Mouse (Mus musculus) G1E (cell line): ENCODE measurements around the gene Inpp5a. TPM values are rescaled to one million over a fixed set of nuclear protein-coding genes. Genes with fewer than 3 reads are reported as not detected.

Experiments used
- ATAC-seq: 2 replicates; pipeline ENCODE4 v1.8.0; 2016; ENCODE audit warnings: mild to moderate bottlenecking; ENCODE audit not compliant: insufficient number of reproducible peaks, poor library complexity, low FRiP score, severe bottlenecking; ENCODE audit errors: extremely low read depth
- DNase-seq: peaks from one replicate; pipeline ENCODE4 v3.0.0; 2012; ENCODE audit warnings: low spot score
- H3K27me3 ChIP-seq: 2 replicates; pipeline ENCODE4 v1.6.1; 2012; ENCODE audit warnings: mild to moderate bottlenecking, low read length, inconsistent platforms; ENCODE audit not compliant: insufficient read depth
- H3K36me3 ChIP-seq: replicated peaks from 2 replicates; pipeline ENCODE3; 2012; ENCODE audit warnings: mild to moderate bottlenecking, inconsistent platforms
- H3K4me1 ChIP-seq: 2 replicates; pipeline ENCODE4 v1.6.1; 2012; ENCODE audit warnings: low read depth, low read length, inconsistent platforms, mixed read lengths; ENCODE audit not compliant: insufficient read depth
- H3K4me3 ChIP-seq: 2 replicates; pipeline ENCODE4 v1.5.1; 2012; ENCODE audit warnings: low read depth, mild to moderate bottlenecking, inconsistent platforms, low read length, moderate library complexity, mixed read lengths
- H3K9me3 ChIP-seq: replicated peaks from 2 replicates; pipeline ENCODE4 v1.6.1; 2012; ENCODE audit warnings: inconsistent platforms
- CTCF ChIP-seq: IDR thresholded peaks from 2 replicates; pipeline ENCODE4 v1.5.1; 2012; ENCODE audit warnings: low read depth, low read length, inconsistent platforms, mixed read lengths
- GATA1 ChIP-seq: IDR thresholded peaks from 2 replicates; pipeline ENCODE4 v1.6.1; 2012; ENCODE audit warnings: borderline replicate concordance, low read length, inconsistent platforms, mixed read lengths
- GATA2 ChIP-seq: IDR thresholded peaks from 2 replicates; pipeline ENCODE4 v1.6.1; 2012; ENCODE audit warnings: low read depth, low read length, inconsistent platforms, borderline replicate concordance
- POLR2AphosphoS5 ChIP-seq: IDR thresholded peaks from 2 replicates; pipeline ENCODE4 v1.6.1; 2012; ENCODE audit warnings: low read depth, low read length, inconsistent platforms; ENCODE audit not compliant: insufficient replicate concordance
- TAL1 ChIP-seq: conservative IDR thresholded peaks from 2 replicates; pipeline ENCODE4 v1.6.1; 2012; ENCODE audit warnings: low read depth, low read length, inconsistent platforms, mixed read lengths
- polyA plus RNA-seq: library from polyadenylated mRNA; stranded (reverse); fragments of >175 nt; gene quantifications from 2 replicates; pipeline ENCODE4 v1.2.3, GENCODE M21; 2012
- total RNA-seq, 2 experiments: library from RNA; stranded (forward) in 1 of 2; stranded (reverse) in 1 of 2; fragments of 200-1000 nt in 1 of 2; fragments of >200 nt in 1 of 2; fragmentation: Nextera tagmentation in 1 of 2; gene quantifications; 2 replicates each; pipeline ENCODE4 v1.2.3; 2014 to 2017

The Inpp5a gene
- total and polyA plus RNA-seq, 3 experiments, result 1.2 to 5.6 (median 2.5) TPM

DNA sequence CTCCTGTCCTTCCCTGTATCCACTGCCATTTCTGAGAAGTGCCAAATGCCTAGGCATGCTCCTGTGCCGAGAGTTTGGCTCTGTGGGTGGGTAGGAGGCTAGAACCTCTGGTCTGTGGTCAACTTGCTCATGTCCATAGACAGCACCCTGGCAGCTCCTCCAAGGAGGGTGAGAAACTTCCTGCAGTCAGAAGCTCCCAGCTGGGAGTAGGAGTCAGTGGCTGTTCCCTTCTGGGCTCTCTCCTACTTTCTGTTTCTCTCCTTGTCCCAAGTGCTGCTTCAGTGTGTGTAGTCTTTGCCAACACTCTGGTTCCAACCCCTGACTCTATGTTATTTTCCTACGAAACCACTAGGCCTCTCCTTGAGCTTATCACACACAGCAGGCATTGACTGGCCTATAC lies 17.7 kb downstream of the Inpp5a start:
- H3K4me3 ChIP-seq, result no peak overlapping the region
- H3K36me3 ChIP-seq, result no peaks in the 10 kb centered on the region
- no peaks in the 10 kb centered on the region for H3K27me3 ChIP-seq
- TF ChIP-seq CTCF, result no peak
- TF ChIP-seq POLR2AphosphoS5, result no peak
- no peak for TF ChIP-seq GATA2
- TF ChIP-seq GATA1, result no peak
- no peak for TF ChIP-seq TAL1
- DNase-seq (no peak), ATAC-seq (no peak)
- no peaks in the 10 kb centered on the region for H3K4me1 ChIP-seq
- peaks cover 38% of the 10 kb centered on the region for H3K9me3 ChIP-seq

- TF ChIP-seq GATA1, result no peak
- no peak for TF ChIP-seq GATA2
- TF ChIP-seq CTCF, result no peak
- TF ChIP-seq TAL1, result no peak
- TF ChIP-seq POLR2AphosphoS5, result no peak
- Histone ChIP-seq H3K4me1 (no peaks in the 10 kb centered on the region), H3K36me3 (no peaks in the 10 kb centered on the region), H3K27me3 (no peaks in the 10 kb centered on the region), H3K4me3 (no peak overlapping the region), H3K9me3 (peaks cover 40% of the 10 kb centered on the region)
- DNase-seq (no peak), ATAC-seq (no peak)
Observed at GRCm38 (mm10) chr7:139407966-139408365, 19.1 kb downstream of the Inpp5a start.

DNA sequence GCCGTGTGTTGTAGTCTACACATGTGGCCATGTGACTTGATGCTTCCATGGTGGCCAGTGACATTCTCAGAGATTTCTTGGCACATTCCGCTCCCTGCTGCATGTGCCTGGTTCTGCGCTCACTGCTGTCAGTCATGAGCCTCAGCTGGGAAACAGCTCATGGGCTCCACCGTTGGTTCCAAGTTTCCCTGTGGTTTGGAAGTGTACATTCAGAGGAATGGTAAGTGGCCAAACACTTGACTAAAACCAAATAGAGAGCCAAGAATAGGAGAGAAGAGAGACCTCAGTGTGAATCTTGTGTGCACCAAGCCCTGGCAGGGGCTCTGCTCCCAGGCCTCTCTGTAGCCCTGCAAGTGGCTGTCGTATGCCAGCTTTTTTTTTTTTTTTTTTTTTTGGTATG lies 21.0 kb downstream of the Inpp5a start:
- Histone ChIP-seq H3K36me3 (no peaks in the 10 kb centered on the region), H3K4me3 (no peak overlapping the region), H3K9me3 (peaks cover 58% of the 10 kb centered on the region), H3K4me1 (no peaks in the 10 kb centered on the region), H3K27me3 (no peaks in the 10 kb centered on the region)
- no peak for DNase-seq
- TF ChIP-seq GATA2 (no peak), GATA1 (no peak), TAL1 (no peak), POLR2AphosphoS5 (no peak), CTCF (no peak)
- no peak for ATAC-seq

- Histone ChIP-seq H3K4me1 (no peaks in the 10 kb centered on the region), H3K4me3 (no peak overlapping the region), H3K27me3 (no peaks in the 10 kb centered on the region), H3K9me3 (peaks cover 52% of the 10 kb centered on the region), H3K36me3 (no peaks in the 10 kb centered on the region)
- ATAC-seq (no peak), DNase-seq (no peak)
- no peak for TF ChIP-seq GATA1
- no peak for TF ChIP-seq CTCF
- no peak for TF ChIP-seq TAL1
- TF ChIP-seq POLR2AphosphoS5, result no peak
- TF ChIP-seq GATA2, result no peak
Observed at GRCm38 (mm10) chr7:139412223-139412950, 23.5 kb downstream of the Inpp5a start.

DNA sequence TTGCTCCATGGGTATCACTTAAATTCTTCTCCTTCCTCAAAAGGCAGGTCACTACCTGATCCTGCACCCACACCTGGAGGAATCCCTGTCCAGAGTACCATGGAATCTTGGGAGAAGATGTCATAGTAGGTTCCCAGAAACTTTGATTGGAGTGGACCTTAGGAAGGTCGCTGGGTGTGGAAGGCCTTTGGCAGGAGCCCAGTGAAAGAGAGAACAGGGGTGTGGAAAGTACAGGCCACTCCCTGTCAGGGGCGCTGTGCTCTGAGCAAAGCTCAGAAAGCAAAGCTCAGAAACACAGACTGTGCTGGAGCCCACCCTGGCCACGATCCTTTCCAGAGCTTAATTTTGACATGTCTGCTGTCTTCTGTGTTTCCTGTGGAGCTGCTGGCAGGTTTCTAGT lies 24.5 kb downstream of the Inpp5a start:
- ATAC-seq, result no peak
- TF ChIP-seq CTCF (no peak), GATA1 (no peak), GATA2 (no peak), TAL1 (no peak), POLR2AphosphoS5 (no peak)
- H3K4me1 ChIP-seq, result no peaks in the 10 kb centered on the region
- H3K9me3 ChIP-seq, result peaks cover 49% of the 10 kb centered on the region
- H3K36me3 ChIP-seq, result no peaks in the 10 kb centered on the region
- no peak overlapping the region for H3K4me3 ChIP-seq
- H3K27me3 ChIP-seq, result no peaks in the 10 kb centered on the region
- DNase-seq, result no peak

GRCm38 (mm10) chr7:139415616-139416225 lies 26.8 kb downstream of the Inpp5a start:
- DNase-seq, result no peak
- Histone ChIP-seq H3K4me1 (no peaks in the 10 kb centered on the region), H3K9me3 (peaks cover 60% of the 10 kb centered on the region), H3K4me3 (no peak overlapping the region), H3K27me3 (no peaks in the 10 kb centered on the region), H3K36me3 (no peaks in the 10 kb centered on the region)
- no peak for TF ChIP-seq GATA1
- TF ChIP-seq CTCF, result no peak
- no peak for TF ChIP-seq TAL1
- TF ChIP-seq POLR2AphosphoS5, result no peak
- no peak for TF ChIP-seq GATA2
- ATAC-seq, result no peak
